Mouse (Mus musculus) midbrain, postnatal 0 days (tissue): ENCODE data around the gene Cryab. TPM values are rescaled to one million over a fixed set of nuclear protein-coding genes. Genes with fewer than 3 reads are reported as not detected.

Source experiments
- ATAC-seq: fragments of 200-750 bp; cut with Nextera tagmentation; 2 replicates; pipeline ENCODE4 v1.8.0; 2017; ENCODE audit warnings: moderate number of reproducible peaks, mild to moderate bottlenecking, moderate TSS enrichment, moderate library complexity; ENCODE audit not compliant: low FRiP score
- DNase-seq: peaks from one replicate; pipeline ENCODE4 v3.0.0-alpha.2; 2015; ENCODE audit warnings: low spot score
- H3K27ac ChIP-seq: fragments of 300-500 bp; sonication (generic); 2 replicates; pipeline ENCODE4 v1.5.1; 2014; ENCODE audit warnings: low read depth, mild to moderate bottlenecking, low read length, mixed read lengths
- H3K27me3 ChIP-seq: fragments of 300-500 bp; sonication (generic); 2 replicates; pipeline ENCODE4 v1.6.1; 2014; ENCODE audit warnings: low read length, control low read depth, mixed read lengths; ENCODE audit not compliant: insufficient read depth
- H3K36me3 ChIP-seq: fragments of 300-500 bp; sonication (generic); 2 replicates; pipeline ENCODE4 v1.6.1; 2014; ENCODE audit warnings: low read length, control low read depth, mixed read lengths; ENCODE audit not compliant: insufficient read depth
- H3K4me1 ChIP-seq: fragments of 300-500 bp; sonication (generic); 2 replicates; pipeline ENCODE4 v1.6.1; 2014; ENCODE audit warnings: mild to moderate bottlenecking, control low read depth, antibody characterized with exemption, low read length, mixed read lengths; ENCODE audit not compliant: insufficient read depth
- H3K4me2 ChIP-seq: fragments of 300-500 bp; sonication (generic); 2 replicates; pipeline ENCODE4 v1.6.1; 2014; ENCODE audit warnings: low read depth, mild to moderate bottlenecking, low read length, mixed read lengths; ENCODE audit not compliant: poor library complexity, severe bottlenecking
- H3K4me3 ChIP-seq: fragments of 300-500 bp; sonication (generic); 2 replicates; pipeline ENCODE4 v1.5.1; 2014; ENCODE audit warnings: low read depth, mild to moderate bottlenecking, low read length, moderate library complexity
- H3K9ac ChIP-seq: fragments of 300-500 bp; sonication (generic); replicated peaks from 2 replicates; pipeline ENCODE4 v1.6.1; 2014; ENCODE audit warnings: mild to moderate bottlenecking, low read length, moderate library complexity, mixed read lengths; ENCODE audit not compliant: poor library complexity, severe bottlenecking
- H3K9me3 ChIP-seq: fragments of 300-500 bp; sonication (generic); 2 replicates; pipeline ENCODE4 v1.6.1; 2016; ENCODE audit warnings: low read length, control low read depth
- CTCF ChIP-seq: IDR thresholded peaks from 2 replicates; pipeline ENCODE4 v1.5.1; 2016; ENCODE audit warnings: antibody characterized with exemption, mild to moderate bottlenecking
- WGBS: fragments of 180-500 bp; shearing (Covaris S2); extraction: QIAGEN DNeasy Blood & Tissue Kit; methylation state at CpG from one replicate; pipeline ENCODE4 v1.1.7; 2014; 5-methylcytosine and 5-hydroxymethylcytosine counted together
- polyA plus RNA-seq: library from polyadenylated mRNA; unstranded; fragments of >200 nt; fragmentation: Nextera tagmentation; extraction: Ambion mirVana; gene quantifications from 2 replicates; pipeline ENCODE4 v1.2.1, GENCODE M21; 2015
- total RNA-seq: library from RNA; depleted of rRNA; stranded (reverse); fragments of >200 nt; gene quantifications from 2 replicates; pipeline ENCODE4 v1.2.3, GENCODE M21; 2014; rRNA removed

Cryab gene
- total RNA-seq (6.2 and 11.3 TPM in 2 replicates), polyA plus RNA-seq (18.7 and 19.7 TPM in 2 replicates)

GRCm38 (mm10) chr9:50751323-50751722 is at the start of gene Cryab:
TSS of gene Cryab (plus strand) at chr9:50751325.
- ATAC-seq, result no peak
- Histone ChIP-seq H3K27ac (no peak within 1 kb of the TSS), H3K9ac (0 out of 2 replicates have a peak within 1 kb of the TSS, but pooled peaks have one; percentile 1)

GRCm38 (mm10) chr9:50704907-50705306 is 46.2 kb upstream of the Cryab start:
- ATAC-seq (no peak), DNase-seq (no peak)
- no peak overlapping the region for H3K4me3 ChIP-seq
- H3K4me2 ChIP-seq, result no peak overlapping the region
- no peaks in the 10 kb centered on the region for H3K4me1 ChIP-seq
- H3K27me3 ChIP-seq, result no peaks in the 10 kb centered on the region
- no peak overlapping the region for H3K9ac ChIP-seq
- no peak overlapping the region for H3K27ac ChIP-seq
- peaks cover 31% of the 10 kb centered on the region; the same call in 1 of the 2 replicates for H3K36me3 ChIP-seq
- H3K9me3 ChIP-seq, result no peaks in the 10 kb centered on the region
- no peak for TF ChIP-seq CTCF
- WGBS, result 49% methylated on average over 6 of the region's 6 CpGs

More at GRCm38 (mm10) chr9:50751323-50751722, at the start of gene Cryab:
- no peak for TF ChIP-seq CTCF
- Histone ChIP-seq H3K4me1 (no peaks in the 10 kb centered on the region), H3K9me3 (no peaks in the 10 kb centered on the region), H3K36me3 (no peaks in the 10 kb centered on the region), H3K4me2 (no peak within 1 kb of the TSS), H3K27me3 (no peaks in the 10 kb centered on the region), H3K4me3 (no peak within 1 kb of the TSS)
- DNase-seq, result no peak
- 76% methylated on average over 22 of the region's 22 CpGs for WGBS

- ATAC-seq, result no peak
- no peak overlapping the region for H3K27ac ChIP-seq
- DNase-seq, result peak; percentile 31
- no peaks in the 10 kb centered on the region for H3K27me3 ChIP-seq
- peaks cover 14% of the 10 kb centered on the region; the same call in 1 of the 2 replicates for H3K36me3 ChIP-seq
- no peak overlapping the region for H3K4me3 ChIP-seq
- 25% methylated on average over 2 of the region's 2 CpGs for WGBS
- H3K4me1 ChIP-seq, result no peaks in the 10 kb centered on the region
- H3K9ac ChIP-seq, result no peak overlapping the region
- H3K9me3 ChIP-seq, result no peaks in the 10 kb centered on the region
- TF ChIP-seq CTCF, result peak; percentile 73
- H3K4me2 ChIP-seq, result no peak overlapping the region
Measured at GRCm38 (mm10) chr9:50709108-50709507, 42.0 kb upstream of the Cryab start.

- 83% methylated on average over 4 of the region's 4 CpGs for WGBS
Measured at GRCm38 (mm10) chr9:50711337-50711736, 39.8 kb upstream of the Cryab start.

GRCm38 (mm10) chr9:50714188-50714587 is 36.9 kb upstream of the Cryab start:
- ATAC-seq (no peak), DNase-seq (no peak)
- TF ChIP-seq CTCF, result no peak
- H3K27me3 ChIP-seq, result no peaks in the 10 kb centered on the region
- no peaks in the 10 kb centered on the region for H3K9me3 ChIP-seq
- peaks cover 4% of the 10 kb centered on the region; the same call in 1 of the 2 replicates for H3K36me3 ChIP-seq
- H3K4me3 ChIP-seq, result no peak overlapping the region
- H3K4me1 ChIP-seq, result no peaks in the 10 kb centered on the region
- no peak overlapping the region for H3K4me2 ChIP-seq
- no peak overlapping the region for H3K9ac ChIP-seq
- WGBS, result 72% methylated on average over 4 of the region's 4 CpGs
- no peak overlapping the region for H3K27ac ChIP-seq

More at GRCm38 (mm10) chr9:50711337-50711736, 39.8 kb upstream of the Cryab start:
- no peak for ATAC-seq
- Histone ChIP-seq H3K9me3 (no peaks in the 10 kb centered on the region), H3K4me1 (no peaks in the 10 kb centered on the region), H3K27ac (no peak overlapping the region), H3K4me3 (no peak overlapping the region), H3K27me3 (no peaks in the 10 kb centered on the region), H3K4me2 (no peak overlapping the region), H3K9ac (no peak overlapping the region), H3K36me3 (0 out of 2 replicates have a peak, but pooled peaks cover 12% of the 10 kb centered on the region)
- no peak for DNase-seq
- no peak for TF ChIP-seq CTCF

GRCm38 (mm10) chr9:50718878-50719277 is 32.2 kb upstream of the Cryab start:
- H3K27ac ChIP-seq, result no peak overlapping the region
- H3K27me3 ChIP-seq, result no peaks in the 10 kb centered on the region
- no peak overlapping the region for H3K4me3 ChIP-seq
- TF ChIP-seq CTCF, result no peak
- 79% methylated on average over 4 of the region's 4 CpGs for WGBS
- peaks cover 4% of the 10 kb centered on the region; the same call in 1 of the 2 replicates for H3K36me3 ChIP-seq
- DNase-seq (no peak), ATAC-seq (no peak)
- H3K4me2 ChIP-seq, result no peak overlapping the region
- no peak overlapping the region for H3K9ac ChIP-seq
- no peaks in the 10 kb centered on the region for H3K9me3 ChIP-seq
- H3K4me1 ChIP-seq, result 0 out of 2 replicates have a peak, but pooled peaks cover under 1% of the 10 kb centered on the region
